Mouse (Mus musculus) splenic B cell, adult 2 months (primary cell): Measurements from ENCODE around the gene Rgs3.

Experiments used
- DNase-seq: peaks from one replicate; pipeline ENCODE4 v3.0.0-alpha.2; 2011; ENCODE audit warnings: low read depth, low spot score
- H3K27me3 ChIP-seq: 2 replicates; pipeline ENCODE4 v1.6.1; 2012; ENCODE audit warnings: mild to moderate bottlenecking, low read length, moderate library complexity, mixed read lengths; ENCODE audit not compliant: control insufficient read depth, poor library complexity, insufficient read depth, severe bottlenecking
- H3K36me3 ChIP-seq: 2 replicates; pipeline ENCODE4 v1.6.1; 2012; ENCODE audit warnings: mild to moderate bottlenecking, low read length, moderate library complexity, mixed read lengths; ENCODE audit not compliant: control insufficient read depth, poor library complexity, insufficient read depth, severe bottlenecking

Rgs3 gene

DNA sequence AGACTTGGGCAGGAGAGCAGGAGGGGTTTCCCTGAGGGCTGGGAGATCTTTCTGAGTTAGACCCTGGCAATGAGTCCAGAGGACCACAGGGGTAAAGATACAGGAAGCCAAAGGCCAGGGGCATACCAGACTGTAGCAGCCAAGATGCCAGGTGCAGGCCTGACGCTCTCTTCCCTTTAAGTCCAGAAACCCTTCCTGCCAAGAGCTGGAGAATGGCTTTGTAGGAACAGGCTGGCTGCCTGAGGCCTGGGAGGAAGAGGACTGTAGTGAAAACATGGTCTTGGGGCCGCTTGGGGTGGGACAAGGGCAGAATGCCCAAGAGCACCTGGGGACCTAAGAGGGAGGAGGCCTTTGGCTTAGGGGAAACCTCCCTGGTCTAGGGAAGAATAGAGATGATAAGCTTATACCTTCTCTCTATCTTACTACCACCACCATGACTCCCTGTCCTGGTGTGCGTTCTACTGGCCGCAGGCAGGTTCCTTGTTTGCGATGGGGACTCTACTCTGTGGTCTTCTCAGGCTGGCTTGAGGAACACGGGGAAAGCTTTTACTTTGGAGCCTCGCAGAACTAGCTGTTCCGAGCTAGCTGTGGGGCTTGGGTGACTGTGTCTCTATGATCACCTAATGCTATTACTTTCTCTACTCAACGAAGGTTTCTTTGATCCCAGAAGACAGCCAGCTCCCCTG, 46.4 kb downstream of the Rgs3 start:
- Histone ChIP-seq H3K27me3 (no peaks in the 10 kb centered on the region), H3K36me3 (no peaks in the 10 kb centered on the region)
- no peak for DNase-seq

DNA sequence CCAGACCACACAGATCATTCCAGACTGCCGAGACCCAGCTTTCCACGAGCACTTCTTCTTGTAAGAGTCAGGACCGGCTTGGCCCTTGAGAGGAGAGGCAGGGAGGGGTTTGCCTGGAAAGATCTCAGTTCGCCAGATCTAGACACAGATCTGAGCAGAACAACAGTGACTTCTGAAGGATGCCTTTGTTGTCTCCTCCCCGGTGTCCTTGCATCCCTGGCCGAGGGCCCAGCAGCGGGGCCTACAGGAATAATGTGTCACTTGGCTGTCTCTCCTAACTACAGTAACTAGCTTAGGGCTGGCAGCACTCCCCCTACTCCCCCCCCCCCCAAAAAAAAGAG, 46.9 kb downstream of the Rgs3 start:
- H3K27me3 ChIP-seq: no peaks in the 10 kb centered on the region
- no peak for DNase-seq
- H3K36me3 ChIP-seq: no peaks in the 10 kb centered on the region

DNA sequence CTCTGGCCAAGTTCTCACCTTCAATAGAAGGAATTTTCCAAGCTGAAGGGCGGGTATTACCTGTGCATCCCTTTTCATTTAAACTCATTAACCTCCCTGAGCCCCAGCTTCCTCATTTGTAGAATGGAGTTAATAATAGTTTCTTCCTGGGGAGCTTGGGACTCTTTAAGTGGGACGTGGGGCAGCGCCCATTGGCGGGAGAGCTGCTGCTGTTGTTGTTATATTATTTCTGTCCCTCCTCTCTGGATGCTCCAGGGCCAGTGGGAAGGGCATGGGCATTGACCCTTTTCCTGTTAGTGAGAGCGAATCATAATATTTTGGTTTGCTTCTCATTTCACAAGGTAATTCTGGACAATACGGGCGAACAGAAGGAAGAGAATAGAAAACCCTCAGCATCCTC, 47.3 kb downstream of the Rgs3 start:
- H3K27me3 ChIP-seq: no peaks in the 10 kb centered on the region
- no peak for DNase-seq
- H3K36me3 ChIP-seq: no peaks in the 10 kb centered on the region

DNA sequence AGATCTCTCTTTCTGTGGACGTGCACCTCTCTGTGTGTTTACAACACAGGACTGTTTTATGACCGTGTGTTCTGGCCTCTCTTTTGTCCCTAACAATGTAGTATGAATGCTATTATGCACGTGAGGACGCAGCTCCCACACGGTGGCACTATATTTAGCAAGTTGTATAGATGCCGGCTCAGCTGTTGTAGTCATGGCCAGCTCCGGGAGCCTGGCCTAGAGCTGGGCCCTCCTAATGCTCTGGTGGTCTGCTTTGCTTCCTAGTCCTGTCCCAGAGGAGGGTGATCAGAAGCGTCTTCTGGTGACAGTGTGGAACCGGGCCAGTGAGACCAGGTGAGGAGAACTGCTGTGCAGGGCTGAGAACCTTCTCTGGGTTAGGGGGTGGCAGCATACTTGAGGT, 47.7 kb downstream of the Rgs3 start:
- Histone ChIP-seq H3K27me3 (no peaks in the 10 kb centered on the region), H3K36me3 (no peaks in the 10 kb centered on the region)
- DNase-seq: peak; percentile 17

DNA sequence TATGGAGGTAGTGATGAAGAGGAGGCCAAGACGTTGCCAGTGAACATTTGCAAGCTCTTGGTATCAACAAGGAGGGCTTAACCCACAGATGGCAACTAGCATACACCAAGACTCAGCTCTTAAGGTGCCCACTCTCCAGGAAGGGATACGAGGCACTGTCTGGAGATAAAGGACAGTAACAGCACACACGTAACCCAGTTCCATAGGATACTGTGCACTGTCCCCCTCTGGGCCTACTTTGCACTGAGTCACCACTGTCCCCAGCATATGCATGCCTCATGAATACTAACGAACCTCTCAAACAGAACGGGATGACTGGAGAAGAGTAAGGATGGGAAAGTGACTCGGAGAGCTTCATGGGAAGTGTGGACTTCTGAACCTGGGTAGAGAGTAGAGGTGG, 48.2 kb downstream of the Rgs3 start:
- DNase-seq: no peak
- no peaks in the 10 kb centered on the region for H3K36me3 ChIP-seq
- H3K27me3 ChIP-seq: no peaks in the 10 kb centered on the region

DNA sequence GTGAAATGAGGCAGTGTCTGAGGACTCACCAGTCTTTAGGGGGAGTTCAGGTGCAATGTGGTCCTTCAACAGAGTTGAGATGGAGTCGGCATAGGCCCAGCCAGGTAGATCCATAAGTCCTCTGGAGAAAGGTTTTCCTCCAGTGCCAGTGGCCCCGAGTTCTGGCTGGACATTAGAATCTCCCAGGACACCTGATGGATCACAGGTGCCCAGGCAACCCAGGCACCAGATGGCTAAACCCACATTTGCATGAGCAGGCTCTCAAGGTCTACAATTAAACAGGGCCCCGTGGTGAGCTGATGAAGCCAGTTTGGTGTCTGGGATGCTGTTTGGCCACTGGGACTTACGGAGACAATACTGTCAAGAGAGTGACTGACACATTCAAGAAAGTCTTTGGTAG, 49.7 kb downstream of the Rgs3 start:
- Histone ChIP-seq H3K27me3 (no peaks in the 10 kb centered on the region), H3K36me3 (no peaks in the 10 kb centered on the region)
- DNase-seq: no peak

DNA sequence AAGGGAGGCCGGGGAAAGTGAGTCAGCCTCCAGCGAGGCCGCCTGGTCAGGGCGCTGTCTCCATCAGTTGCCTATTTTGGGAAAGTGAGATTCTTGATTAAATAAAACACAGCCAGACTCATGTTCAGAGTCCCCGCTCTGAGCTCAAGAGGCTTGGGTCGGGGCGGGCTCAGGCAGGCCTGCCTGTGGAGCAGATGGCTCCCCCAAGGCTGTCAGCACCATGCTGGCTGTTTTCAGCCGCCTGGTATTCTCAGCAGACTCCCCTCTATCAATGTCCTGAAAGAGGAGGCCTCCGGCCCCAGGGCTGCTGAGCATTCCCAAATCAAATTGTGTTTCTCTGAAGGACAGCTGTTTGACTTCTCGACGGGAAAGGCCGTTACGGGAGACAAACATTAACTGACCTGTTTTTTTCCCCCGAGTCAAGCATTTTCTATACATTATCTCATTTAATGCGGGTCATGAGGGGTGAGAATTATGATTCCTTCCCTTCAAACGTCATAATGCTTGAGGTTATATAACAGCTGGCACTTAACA, 50.6 kb downstream of the Rgs3 start:
- no peak for DNase-seq
- H3K27me3 ChIP-seq: no peaks in the 10 kb centered on the region
- H3K36me3 ChIP-seq: no peaks in the 10 kb centered on the region

DNA sequence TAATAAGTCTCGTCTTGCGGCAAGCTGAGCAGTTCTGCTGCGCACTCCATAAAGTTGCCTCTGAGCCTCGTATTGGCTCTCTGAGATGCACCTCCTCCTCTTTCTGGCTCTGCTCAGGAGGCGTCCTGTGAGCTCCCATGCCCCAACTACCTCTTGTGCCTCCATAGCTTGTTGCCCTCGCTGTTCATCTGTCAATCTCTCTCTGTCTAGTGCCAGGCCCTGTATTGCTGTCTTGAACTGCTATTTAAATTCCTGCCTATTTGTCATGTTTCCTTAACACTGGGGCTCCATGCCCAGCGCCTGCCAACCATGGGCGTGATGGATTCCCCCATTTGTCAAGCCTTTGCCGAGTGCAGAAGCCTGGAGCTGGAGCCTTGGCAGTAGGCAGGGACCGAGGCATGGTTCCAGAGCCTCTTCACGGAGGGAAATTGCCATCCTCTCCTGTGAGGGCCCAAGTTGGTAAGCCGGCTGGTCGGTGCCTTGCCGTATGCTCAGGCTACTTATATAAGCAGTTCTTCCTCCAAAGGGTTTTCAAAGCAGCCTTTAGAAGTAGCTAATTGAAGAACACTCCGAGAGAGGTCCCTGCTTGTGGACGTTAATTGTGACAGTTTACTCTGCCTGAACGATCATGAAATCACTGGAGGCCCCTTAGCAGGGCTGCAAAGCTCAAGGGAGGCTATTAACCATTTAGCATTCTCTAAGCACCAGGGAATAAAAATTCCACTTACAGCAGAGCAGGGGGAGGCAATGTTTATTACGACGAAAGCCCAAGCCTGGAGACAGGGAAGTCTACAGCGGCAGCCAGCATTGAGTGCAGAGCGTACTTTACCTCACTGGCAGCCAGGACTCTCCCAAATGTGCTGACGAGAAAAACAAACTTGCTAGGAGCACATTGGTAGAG, 53.2 kb downstream of the Rgs3 start:
- Histone ChIP-seq H3K27me3 (no peaks in the 10 kb centered on the region), H3K36me3 (no peaks in the 10 kb centered on the region)
- DNase-seq: no peak

DNA sequence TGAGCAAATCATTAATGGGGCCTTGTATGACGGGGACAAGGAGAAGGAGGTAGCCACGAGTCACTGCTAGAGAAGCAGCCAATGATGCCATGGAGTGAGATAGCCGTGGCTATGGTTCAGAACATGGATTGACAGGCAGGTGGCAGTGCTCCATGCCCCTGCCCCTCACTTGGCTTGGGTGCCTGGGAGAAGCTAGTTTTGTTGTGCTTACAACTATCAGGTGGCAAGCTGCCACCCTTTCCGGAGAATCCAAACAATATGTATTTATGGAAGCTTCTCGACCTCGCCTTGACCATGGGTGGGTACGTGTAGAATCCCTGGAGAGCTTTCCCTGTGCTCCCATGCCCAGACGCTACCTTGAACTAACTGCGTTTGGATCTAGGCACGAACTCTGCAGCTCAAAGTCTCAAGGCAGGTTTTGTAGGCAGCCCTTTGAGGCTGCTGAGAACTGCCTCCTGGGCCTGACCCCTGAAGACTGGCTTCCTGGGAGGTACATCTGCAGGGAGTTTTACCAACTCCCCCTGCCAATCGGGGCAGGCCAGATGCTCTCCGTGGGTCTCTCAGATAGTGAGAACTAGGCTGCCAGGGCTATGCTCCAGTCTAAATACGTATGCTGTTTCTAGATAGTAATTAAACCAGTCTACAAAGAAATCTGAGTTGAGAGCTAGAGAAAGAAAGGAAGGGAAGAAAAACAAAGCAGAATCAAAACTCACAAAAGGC, 54.2 kb downstream of the Rgs3 start:
- no peaks in the 10 kb centered on the region for H3K27me3 ChIP-seq
- H3K36me3 ChIP-seq: no peaks in the 10 kb centered on the region
- no peak for DNase-seq

DNA sequence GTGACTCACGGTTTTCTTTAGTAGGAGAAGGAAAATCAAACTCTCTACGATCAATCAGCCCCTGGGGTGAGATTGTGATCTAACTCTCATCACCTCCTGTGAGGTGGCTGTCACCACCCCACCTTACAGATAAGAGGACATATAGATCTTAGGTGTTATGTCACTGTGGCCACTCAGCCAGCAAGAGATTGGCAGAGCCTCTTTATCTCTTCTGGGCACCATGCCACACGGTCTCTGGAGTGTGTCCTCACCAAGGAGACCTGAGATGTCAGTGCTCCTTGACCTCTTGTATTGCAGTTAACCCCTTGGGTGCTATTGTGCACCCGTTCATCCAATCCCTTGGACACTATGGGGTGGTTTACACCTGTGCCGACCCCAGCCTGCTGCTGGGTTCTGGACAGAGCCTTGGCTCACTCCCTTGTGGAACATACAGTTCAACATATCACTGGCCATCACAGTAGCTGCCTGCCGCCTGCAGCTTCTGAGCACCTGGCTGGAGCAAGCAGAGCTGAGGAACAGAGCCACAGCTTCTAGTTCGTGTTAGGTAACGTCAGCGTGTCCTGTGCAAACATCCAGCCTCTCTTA, 58.3 kb downstream of the Rgs3 start:
- Histone ChIP-seq H3K27me3 (no peaks in the 10 kb centered on the region), H3K36me3 (no peaks in the 10 kb centered on the region)
- no peak for DNase-seq

DNA sequence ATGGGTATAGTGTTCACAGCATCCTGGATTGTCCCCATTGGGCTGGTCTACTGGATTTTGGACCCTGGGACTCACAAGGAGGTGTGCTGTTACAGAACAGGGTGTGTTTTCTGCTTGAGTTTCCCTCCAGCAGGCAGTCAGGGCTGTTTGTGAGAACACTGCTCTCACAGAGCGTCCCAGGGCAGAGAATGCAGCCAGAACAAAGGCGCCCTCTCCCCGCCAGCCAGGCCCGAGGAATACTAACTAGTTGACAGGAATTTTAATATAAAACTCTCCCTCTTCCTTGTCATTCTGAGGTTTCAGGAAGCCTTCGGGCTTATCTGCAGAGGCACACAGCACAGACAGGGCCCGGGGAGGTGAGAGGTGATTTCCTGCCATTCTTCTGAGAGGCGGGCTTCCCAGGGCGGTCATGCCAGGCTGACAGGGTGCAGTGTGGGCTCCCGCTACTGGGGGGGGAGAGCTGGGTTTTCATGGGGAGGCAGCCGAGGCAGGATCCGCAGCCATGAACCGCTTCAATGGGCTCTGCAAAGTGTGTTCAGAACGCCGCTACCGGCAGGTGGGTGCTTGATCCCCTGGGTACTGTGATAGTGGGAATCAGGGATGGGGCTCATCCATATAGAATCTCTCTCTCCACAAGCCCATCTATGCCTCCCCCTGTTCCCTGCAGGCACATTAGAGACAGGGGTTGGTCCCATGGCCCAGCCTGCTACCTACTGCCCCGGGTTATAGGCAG, 59.8 kb downstream of the Rgs3 start:
- Histone ChIP-seq H3K36me3 (no peaks in the 10 kb centered on the region), H3K27me3 (no peaks in the 10 kb centered on the region)
- no peak for DNase-seq

DNA sequence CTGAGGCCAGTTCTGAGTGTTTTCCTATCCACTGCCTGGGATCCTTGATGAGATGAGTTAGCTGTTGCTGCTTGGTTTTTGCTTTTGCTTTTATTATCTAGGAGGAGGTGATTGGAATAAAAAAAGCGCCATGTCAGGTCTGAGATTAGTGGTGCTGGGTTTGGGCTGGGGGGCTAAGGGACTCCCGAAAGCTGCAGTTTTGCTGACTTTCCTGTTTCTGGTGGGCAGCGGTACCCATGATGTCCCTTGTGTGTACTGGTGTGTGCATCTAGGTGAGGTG, 60.3 kb downstream of the Rgs3 start:
- no peaks in the 10 kb centered on the region for H3K36me3 ChIP-seq
- H3K27me3 ChIP-seq: no peaks in the 10 kb centered on the region
- no peak for DNase-seq

DNA sequence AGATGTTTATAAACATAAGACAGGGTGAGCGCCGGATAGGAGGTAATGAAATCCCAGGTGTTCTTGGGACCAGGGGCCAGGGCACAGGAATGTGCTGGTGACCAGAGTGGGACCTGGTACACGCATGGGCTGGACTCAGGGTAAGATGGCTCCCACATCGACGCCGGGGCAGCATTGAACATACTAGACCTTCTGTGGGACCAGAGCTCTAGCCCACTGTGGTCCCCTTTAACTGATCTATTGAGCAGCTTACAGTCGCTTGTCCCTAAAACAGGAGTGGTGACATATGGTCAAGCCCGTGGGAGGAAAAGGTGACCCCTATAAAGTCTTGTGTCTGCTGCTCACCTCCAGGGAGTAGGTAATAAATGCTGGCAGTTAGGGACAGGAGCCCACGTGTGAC, 61.5 kb downstream of the Rgs3 start:
- no peaks in the 10 kb centered on the region for H3K27me3 ChIP-seq
- no peak for DNase-seq
- no peaks in the 10 kb centered on the region for H3K36me3 ChIP-seq

DNA sequence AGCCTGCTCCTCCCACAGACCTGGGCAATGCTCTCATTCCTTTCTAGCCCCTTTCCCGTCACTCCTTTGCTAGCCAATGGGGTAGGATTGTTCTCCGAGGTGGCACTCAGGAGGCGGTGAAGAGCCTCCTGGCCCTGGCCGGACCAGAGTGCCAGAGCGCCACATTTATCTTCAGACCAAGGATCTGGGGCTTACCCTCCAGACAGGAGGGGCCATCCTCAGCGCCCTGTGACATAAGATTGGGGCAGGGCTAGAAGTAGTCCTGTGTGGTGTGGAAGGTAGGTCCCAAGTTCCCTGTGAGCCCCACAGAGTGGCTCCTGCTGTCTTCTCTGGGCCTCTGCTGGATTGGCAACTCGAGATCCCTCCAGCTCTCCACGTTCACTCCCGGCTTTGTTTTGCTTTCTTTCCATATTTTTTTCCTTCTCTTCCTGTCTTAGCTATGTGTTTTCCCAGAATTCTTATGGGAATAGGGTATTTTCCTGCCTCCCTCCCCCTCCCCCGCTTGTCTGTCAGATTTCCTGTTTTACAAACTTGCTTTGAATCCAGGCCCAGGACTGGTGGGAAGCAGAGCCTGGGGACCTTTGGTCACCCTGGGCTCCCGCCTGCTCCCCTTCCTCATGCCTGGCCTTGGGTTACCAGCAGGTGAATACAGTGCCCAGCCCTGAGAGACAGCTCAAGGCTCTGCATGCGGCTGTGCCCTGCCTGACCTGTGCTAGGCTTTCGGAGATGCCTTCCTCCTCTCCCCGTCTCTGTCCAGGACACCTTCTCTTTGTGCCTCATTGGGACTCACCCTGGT, 62.4 kb downstream of the Rgs3 start:
- DNase-seq: no peak
- H3K27me3 ChIP-seq: no peaks in the 10 kb centered on the region

More for the DNA sequence above, 62.4 kb downstream of the Rgs3 start:
- H3K36me3 ChIP-seq: no peaks in the 10 kb centered on the region
